Mouse (Mus musculus) cerebellum, adult 11 months (tissue): ENCODE data around the gene Sobp.

ENCODE experiments used
- DNase-seq: peaks from one replicate; pipeline ENCODE4 v3.0.0; 2022

Sobp gene

DNA sequence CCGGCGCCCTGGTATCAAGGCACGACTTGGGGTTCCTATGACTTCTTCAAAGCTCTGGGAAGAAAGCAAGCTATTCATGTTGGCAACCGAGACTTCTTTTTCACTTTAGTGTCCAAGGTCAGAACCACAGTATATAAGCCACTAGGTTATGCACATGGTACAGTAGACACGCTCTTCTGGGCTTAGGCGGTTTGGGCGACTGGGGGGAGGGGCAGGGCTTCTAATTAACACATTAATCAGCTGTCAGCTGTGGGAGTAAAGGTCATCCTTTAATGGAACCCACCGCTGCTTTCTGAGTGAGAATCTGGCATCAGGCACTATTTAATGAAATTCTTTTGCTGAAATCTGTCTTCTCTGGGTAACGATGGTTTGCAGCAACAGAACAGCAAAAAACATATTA, 147.3 kb downstream of the Sobp start:
- no peak for DNase-seq

DNA sequence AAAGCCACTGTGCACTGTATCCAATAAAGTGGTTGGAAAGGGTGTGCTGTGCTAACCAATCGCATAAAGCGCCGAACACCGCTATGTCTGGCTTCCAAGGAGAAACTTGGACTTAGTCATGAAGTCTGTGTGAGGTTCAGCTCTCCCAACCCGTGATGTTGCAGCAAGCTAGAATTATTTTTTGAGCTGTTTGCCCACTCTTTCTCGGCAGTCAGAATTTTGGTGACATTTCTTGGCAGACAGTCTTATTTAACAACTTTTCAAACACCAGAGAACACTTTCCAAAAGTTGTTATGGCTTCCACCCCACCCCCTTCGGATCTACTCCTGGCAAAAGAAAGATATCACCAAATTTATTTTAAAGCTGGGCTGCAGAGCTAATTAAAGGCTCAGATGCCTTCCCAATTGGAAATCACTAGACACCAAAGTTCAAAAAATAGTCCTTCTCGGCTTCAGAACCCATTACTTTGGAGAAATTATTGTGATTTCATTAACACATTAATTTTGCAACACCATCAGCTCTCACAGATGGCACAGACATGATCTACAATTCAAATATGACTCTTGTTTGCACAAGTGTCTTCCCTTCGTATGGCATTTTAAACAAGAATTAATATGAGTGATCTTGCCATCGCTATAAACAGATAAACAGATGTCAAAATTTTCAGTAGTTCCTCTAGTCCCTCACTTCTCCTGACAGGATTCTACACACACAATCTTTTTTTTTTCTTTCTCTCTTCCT, 150.7 kb downstream of the Sobp start:
- no peak for DNase-seq

DNA sequence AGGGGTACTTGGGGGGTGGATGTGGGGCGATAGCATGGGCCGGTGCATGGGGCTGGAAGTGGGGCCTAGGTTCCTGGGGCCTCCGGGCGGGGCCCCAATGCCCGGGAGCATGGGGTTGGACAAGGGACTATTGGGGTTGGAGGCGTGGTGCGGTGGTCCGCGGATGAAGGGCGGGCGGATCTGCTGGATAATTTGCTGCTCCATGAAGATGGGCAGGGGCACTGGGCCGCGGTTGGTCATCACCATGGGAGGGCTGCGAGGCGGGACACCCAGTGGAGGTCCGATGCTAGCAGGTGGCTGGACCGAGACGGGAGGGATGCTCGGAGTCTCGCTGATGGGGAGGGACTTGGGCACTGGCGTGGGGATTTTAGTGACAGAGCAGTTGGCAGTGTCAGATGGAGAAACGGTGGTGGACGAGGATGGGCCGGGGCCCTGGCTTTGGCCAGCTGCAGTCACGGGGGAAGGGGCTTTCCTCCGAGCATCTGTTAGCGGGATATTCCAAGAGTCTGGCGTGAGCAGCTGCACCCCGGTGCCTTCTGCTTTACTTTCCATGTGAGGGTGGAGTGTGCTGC, 152.1 kb downstream of the Sobp start:
- DNase-seq, result peak; percentile 30

DNA sequence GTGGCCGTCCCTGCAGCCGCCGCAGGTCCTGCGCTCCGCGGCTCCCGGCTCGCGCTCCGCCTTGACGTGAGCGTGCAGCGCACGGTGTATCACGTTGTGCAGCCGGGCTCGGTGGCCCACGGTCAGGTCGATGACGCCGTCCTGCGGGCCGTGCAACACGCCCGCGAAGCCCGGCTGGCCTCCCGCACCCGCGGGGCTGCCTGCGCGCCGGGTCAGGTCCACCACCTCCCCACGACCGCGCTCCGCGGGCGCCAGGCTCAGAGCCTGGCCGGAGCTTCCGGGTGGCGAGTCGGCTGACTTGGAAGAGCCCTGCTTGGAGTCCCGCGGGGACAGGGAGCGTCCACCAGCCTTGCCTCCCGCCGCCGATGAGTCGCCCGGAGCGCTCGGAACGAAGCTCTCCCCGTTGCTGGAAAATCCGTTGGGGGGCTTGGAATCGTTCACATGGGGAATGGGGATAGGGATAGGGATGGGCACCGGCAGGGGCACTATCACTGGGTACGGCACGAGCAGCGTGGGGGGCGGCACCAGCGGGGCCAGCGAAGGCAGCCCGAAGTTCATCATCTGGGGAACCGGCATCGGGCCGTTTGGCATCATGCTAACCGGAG, 152.7 kb downstream of the Sobp start:
- DNase-seq, result peak; percentile 61

DNA sequence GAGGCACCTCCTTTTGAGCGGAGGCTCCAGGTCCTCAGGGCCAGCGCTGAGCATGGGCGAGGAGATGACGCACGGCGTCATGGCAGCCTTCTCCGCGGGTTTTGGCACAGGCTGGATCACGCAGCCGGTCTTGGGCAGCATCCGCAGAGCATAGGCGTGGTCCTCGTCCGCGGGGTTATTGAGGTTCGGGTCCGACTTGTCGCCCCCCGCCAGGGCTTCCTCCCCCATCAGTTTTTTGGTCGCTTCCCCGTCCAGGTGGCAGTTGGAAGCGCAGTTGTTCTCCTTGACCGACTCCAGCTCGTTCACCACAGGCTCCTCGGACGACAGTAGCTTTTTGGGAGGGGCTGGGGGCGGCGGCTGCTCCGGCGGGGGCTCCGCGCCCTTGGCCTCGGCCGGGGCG, 153.3 kb downstream of the Sobp start:
- peak; percentile 61 for DNase-seq

DNA sequence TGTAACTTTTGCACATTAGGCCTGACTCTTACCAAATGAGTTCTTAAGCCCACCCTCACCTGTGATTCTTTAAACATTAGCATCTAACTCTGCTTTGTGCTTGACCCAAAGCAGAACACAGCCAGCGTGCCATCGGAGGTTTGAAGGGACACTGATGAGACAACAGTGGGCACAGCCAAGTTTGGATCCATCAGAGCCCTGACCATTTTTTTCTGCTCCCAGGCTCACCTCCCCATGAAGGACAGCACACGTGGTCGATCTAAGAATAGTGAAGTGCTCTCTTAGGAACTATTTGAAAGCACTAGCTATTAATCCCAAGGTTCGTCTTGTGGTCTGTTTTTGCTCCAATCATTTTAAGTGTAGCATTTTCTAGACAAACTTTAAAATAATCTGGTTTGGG, 159.5 kb downstream of the Sobp start:
- no peak for DNase-seq

DNA sequence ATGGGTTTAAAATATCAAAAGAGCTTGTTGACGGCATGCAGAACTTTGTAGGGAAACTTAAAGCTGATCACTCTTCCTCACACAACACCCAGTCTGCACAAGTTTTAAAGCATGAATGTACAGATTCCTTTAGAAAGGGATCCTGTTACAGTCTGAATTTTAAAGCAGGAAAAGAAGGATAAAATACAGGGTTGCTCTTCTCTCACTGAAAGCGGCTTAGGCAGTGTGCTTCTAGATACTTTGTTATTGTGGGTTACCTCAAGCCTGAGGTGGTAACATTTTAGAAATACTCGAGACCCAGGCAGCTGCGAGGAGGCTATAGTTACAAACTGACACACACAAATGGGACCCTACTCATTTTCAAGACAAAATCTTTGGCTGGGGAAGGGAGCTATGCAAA, 160.0 kb downstream of the Sobp start:
- DNase-seq, result no peak

DNA sequence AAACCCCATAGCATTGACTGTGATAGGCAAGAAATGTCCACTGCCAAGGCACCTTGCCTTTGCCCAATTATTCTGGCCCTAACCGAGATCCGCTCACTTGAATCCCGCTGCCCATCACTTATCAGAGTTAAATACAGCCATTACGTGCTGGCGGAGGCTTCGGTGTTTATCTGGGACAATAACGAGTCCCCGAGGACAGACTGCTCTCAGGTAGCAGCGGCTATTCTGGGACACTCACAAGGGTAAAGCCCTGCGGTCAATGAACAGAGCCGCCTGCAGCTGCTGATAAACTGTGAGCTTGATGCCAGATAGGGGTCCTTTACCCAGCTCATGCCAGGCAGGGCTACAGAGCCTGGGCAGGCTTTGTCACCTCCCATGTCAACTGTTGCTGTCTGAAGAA, 166.2 kb downstream of the Sobp start:
- DNase-seq, result no peak

DNA sequence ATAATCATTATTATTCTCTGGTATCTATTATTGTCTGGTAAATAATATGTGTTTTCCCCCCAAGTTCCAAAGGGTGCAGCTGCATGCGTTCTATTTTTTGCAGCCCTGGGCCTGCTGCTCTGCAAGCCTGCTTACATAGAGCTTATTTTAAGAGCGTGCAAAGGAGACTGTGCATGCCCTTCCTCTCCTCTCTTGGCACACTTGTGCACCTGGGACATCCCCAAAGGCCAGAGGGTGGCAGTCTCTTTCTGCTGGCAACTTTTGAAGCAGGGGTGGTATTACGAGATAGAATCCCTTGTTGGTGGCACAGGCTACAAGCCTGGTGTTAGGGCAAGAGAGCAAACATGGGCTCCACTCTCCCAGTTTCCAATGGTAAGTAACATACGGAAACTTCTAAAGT, 167.8 kb downstream of the Sobp start:
- no peak for DNase-seq

DNA sequence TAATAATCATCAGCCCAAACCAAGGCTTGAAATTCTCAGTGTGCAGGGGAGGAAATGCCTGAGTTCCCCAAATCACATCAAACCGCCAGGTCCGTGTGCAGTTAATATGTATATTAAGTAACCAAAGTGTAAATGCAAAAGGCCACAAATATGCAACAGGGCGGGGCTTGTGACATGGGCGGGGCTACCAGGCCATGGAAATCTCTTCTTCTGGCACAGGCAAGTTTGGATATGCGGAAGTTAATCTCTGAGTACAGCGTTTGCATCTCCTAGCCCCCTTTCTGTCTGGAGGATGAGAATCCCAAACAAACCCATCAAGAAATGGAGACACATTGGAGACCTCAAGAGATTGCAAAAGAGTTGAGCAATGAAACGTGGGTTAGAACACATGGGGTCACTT, 168.7 kb downstream of the Sobp start:
- DNase-seq, result no peak

DNA sequence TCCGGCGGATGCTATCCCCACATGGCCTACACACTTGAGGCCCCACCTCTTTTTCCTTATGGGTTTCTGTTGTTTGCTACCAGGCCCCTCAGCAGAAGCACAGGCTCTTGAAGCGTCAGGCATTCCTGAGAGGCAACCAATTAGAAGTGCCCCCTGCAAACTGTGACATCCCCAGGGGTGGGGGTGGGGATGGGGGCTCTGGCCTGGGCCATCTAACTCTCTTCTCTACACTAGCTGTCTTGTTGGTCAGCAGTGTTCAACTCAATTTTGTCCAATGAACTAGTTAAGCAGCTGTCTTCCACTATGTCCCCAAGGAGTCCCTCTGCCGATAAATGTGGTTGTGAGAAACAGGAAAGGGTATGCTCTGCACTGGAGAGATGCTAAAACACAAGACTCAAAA, 169.3 kb downstream of the Sobp start:
- DNase-seq, result no peak

DNA sequence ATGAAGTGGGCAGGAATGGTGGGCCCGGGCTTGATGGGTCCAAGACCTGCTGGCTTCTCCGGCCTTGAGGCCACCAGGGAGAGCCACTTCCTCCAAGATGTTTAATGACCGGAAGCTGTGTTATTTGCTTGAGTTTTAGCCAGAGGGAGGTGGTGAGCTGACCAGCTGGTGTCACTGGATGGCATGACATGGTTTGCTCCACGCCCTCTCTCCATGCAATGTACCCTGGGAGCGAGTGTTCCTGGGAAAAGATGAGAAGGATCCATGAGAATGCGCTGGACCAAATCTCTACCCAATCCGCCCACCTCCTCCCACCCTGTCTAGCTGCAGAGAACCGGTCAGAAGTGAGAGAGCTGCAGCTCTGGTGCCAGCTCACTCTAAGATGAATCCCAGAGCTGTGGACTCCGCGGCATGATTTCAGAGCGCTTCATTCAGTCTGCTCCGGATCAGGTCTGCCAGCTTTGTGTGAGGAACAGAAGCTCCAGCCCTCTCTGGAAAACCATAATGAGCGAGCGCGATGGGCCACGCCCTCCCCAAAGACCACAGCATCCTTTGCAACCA, 170.1 kb downstream of the Sobp start:
- no peak for DNase-seq

DNA sequence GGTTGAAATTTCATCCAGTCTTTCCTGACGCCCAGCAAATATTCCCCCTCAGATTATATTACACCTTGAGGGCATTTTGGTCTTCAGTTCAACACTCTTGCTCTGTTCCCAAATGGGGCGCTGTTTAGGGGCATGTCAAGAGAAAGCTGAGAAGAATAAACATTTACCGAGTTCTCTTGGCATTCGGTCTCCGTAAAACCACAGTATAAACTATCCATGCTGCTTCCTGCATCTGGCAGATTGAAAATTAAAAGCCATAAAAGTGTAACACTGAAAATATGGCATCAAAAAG, 170.9 kb downstream of the Sobp start:
- DNase-seq, result no peak

DNA sequence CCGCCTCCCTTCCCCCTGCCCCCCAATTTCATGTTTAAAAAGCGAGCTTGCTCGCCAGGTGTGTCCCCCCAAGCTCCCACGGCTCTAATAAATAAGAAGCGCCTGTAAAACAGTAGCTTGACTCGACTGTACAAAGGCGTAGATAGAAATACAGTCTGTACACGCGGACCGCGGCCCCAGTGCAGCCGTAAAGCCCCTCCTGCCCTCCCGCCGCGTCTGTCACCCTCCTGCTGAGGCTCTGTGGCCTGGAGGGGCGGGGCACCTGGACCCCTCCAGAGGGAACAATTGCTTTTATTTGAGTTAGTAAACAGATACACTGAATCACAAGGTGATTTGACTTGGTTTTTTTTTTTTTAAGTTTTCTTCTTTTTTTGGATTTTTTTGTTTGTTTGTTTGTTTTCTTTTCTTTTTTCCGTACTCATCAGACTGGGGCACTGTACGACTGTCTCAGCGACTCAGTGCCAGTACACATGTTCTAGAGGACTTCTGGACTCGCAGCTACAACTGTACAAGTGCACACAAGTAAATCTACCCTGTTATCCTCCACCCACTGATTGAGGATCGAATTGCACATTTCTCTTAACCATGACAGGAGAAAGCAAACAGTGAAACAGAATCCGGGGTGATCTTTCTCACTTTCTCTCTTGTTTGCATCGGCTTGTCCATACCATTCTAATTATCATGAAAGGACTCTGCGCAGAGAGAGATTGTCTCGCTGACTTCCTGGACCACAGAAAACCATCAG, 171.4 kb downstream of the Sobp start:
- DNase-seq, result no peak

DNA sequence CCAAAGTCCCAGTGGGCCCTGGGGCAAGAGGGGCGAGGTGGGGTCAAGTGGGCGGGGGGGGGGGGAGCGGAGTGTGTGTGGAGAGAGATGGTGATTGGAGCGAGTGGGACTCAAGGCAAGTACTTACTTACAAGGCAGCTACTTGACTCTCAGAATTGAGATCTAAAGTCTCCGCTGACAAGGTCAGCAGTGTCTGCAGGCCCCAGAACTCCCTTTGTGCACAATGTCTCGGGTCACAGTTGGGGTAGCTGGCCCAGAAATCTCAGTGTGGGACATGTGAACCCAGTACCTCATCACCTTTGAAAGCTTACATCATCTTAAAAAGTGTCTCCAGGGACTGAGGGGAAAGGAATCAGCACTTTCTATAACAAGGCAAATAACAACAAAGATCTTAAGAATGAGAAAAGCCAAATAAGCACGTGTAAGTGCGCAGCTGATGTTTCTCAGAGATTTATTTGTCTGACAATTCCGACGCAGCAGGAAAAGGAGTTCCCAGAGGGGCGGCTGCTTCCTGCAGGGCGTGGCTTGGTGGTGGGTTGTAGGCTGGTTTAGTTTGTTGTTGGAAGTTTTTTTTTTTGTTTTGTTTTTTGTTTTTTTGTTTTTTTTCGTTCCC, 172.2 kb downstream of the Sobp start:
- DNase-seq, result no peak

DNA sequence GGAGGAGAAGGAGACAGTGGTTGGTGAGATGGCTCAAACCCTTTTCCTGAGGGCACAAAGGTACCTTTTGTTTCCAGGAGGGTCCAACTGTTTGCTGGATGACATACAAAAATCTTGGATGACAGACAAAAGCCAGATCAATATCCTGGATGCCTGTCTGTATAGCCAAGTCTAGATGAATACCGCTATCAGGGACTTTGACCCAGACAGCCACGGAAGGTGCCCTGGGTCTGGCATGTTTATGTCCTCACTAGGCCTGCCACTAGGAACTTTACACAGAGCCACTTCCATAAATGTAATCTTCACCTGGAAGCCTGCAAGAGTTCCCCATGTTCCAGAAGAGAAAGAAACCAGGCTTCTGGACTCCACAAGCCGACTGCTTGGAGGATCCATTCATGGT, 172.9 kb downstream of the Sobp start:
- DNase-seq, result no peak

DNA sequence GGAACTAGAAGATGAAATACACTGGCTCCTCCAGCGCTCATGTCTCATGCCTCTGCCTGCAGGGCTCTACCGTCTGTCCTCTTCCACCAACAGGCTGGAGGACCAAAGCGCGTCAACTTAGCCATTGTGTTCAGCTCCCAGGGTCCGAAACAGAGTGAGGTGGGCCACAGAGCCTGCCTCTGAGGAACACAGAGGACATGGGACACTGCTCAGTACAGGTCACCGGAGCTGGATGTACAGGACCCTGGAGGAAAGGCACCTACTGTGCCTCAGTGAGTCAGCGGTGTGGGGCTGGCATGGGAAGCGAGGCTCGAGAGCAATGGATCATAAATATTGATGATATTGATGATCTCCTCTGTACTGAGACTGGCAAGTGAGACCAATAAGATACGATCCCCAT, 175.0 kb downstream of the Sobp start:
- DNase-seq, result no peak

DNA sequence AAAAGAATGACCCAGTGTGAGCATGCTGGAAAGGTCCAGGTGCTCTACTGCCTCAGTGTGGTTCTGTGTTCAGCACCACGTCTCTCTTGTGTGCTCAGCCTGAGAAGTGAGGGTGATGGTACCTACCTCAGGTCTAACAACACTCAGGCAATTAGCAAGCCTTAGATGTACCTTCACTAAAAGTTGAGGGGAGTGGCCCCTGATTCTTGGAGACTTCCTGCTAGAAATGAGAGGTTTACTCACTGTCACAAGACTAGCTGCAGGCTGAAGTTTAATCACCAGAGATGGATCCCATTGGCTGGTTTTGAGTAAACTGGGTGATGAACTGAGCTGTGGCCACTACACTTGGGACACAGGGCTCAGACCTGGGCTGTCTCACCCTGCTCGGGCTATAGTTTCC, 177.1 kb downstream of the Sobp start:
- DNase-seq, result no peak

DNA sequence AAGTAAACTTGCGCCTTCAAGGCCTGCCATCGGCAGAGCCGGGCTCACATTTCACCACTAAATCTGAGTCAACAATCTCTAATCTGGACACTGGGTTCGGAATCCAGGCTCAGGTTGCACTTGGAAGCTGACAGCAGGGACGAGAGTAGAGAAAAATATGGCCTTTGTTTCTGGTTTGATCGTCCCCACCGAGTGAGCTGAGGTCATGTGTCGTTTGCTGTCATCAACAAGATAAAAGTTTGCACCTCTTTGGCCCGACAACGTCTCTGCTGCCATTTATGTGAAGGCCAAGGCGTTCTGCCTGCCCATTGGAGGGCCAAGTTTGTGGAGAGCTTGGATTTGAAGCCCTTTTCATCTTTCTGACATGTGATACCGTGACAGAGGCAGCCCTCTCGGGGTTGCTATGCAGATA, 178.8 kb downstream of the Sobp start:
- DNase-seq, result no peak

DNA sequence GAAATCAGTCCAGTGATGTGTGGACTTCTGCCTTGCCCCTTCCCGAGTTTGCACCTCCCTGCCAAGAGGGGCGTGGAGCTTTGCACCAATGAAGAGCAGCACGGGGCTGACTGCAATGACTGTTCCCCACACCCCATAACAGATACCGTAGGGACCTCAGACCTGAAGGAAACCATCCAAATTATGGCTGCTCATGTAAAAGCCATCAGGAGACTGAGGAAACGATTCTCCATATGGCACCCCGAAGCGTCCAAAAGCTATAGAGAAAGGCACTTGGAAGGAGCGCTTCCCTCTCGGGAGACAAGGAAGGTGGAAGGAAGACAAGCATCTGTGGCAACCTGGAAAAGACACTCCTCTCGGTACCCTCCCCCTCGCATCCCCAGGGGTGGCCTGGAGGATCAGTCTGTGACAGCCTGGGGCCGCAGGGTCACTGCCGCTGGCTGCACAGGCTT, 180.0 kb downstream of the Sobp start:
- peak; percentile 27 for DNase-seq

DNA sequence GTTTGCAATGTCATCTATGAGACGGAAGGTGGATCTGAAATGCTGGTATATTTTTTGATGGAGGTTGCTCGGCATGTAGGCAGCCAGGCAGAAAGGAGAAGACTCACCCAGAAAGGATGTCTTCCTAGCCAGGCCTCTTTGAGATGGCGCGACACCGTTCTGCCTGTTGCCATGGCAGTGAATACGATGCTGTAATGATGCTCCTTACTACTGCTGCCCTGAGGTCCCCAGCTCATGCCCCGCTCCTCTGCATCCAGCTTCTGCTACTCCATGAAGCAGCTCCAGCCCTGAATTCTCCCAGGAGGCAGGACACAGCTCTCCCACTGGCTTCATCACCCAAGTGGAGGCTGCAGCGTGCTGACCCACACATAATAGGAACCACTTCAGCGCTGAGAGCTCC, 183.3 kb downstream of the Sobp start:
- no peak for DNase-seq

DNA sequence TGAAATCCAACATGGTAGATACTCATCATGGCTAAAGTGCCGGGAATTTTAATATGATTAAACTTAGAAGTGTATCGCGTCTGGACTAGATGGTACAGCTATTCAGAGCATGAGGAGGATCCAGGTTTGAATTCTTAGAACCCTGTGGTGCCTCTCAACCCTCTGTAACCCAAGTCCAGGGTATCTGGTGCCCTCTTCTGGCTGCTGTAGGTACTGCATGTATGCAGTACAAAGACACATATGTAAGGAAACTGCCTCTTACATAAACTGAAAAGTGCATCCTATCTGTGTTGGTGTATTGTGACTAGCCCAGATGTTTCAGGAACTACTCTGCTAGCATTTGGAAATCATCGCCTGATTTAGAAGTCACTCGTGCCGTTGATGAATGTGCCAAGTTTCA, 184.4 kb downstream of the Sobp start:
- DNase-seq, result peak; percentile 46

DNA sequence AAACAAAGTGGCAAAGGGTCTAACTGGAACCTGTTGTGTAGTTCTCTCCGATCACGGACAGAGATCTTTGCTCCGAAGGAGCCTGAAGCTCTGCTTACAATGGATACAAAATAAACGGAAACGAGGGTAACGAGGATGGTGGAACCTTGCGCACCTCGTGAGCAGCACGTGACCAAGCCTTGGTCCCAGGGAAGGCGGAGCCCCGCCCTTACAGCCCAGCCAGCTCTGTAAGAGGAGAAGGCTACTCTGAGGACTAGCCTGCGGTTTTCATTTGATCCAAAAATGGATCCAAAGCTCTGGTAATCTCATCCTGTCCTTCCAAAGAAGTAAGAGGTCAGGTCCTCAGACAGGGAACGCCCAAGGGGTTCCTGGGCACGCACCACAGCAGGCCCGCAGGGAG, 185.7 kb downstream of the Sobp start:
- no peak for DNase-seq
